Mouse (Mus musculus) MEL (cell line): ENCODE results near the gene Iqsec1. TPM values are rescaled to one million over a fixed set of nuclear protein-coding genes. Genes with fewer than 3 reads are reported as not detected.

ENCODE experiments used
- DNase-seq: peaks from one replicate; pipeline ENCODE4 v3.0.0; 2011; ENCODE audit warnings: low read depth, low spot score
- H3K27ac ChIP-seq: 2 replicates; pipeline ENCODE4 v1.5.1; 2012; ENCODE audit warnings: low read depth, mild to moderate bottlenecking, control low read depth, low read length, moderate library complexity; ENCODE audit not compliant: control insufficient read depth
- H3K27me3 ChIP-seq, 2 experiments: fragments of 150-350 bp in 1 of 2; sonication (generic) in 1 of 2; 2 replicates each; pipeline ENCODE4 v1.6.1; 2012; ENCODE audit warnings: low read length in 2 of 2, mild to moderate bottlenecking in 2 of 2, improper control_type of control experiment in 1 of 2, moderate library complexity in 1 of 2; ENCODE audit not compliant: insufficient read depth in 2 of 2, control insufficient read depth in 1 of 2
- H3K36me3 ChIP-seq, 2 experiments: 2 replicates each; pipeline ENCODE4 v1.6.1; 2012 to 2014; ENCODE audit warnings: low read length in 2 of 2, improper control_type of control experiment in 1 of 2, inconsistent platforms in 1 of 2, mild to moderate bottlenecking in 1 of 2; ENCODE audit not compliant: insufficient read depth in 2 of 2, control insufficient read depth in 1 of 2
- H3K4me1 ChIP-seq, 2 experiments: fragments of 150-350 bp in 1 of 2; sonication (generic) in 1 of 2; 2 replicates each; pipeline ENCODE4 v1.6.1; 2012; ENCODE audit warnings: low read length in 2 of 2, improper control_type of control experiment in 1 of 2, mild to moderate bottlenecking in 1 of 2; ENCODE audit not compliant: insufficient read depth in 2 of 2, control insufficient read depth in 1 of 2
- H3K4me3 ChIP-seq, 2 experiments: fragments of 150-350 bp in 1 of 2; sonication (generic) in 1 of 2; 2 replicates each; pipeline ENCODE4 v1.5.1; 2012; ENCODE audit warnings: low read depth in 2 of 2, low read length in 2 of 2, mild to moderate bottlenecking in 2 of 2, moderate library complexity in 2 of 2, control low read depth in 1 of 2, improper control_type of control experiment in 1 of 2; ENCODE audit not compliant: control insufficient read depth in 1 of 2, insufficient read depth in 1 of 2
- H3K79me2 ChIP-seq: 2 replicates; pipeline ENCODE4 v1.6.1; 2012; ENCODE audit warnings: mild to moderate bottlenecking, low read length, moderate library complexity; ENCODE audit not compliant: control insufficient read depth, poor library complexity, insufficient read depth
- H3K9ac ChIP-seq: 2 replicates; pipeline ENCODE4 v1.6.1; 2012; ENCODE audit warnings: low read depth, mild to moderate bottlenecking, control low read depth, low read length, moderate library complexity; ENCODE audit not compliant: control insufficient read depth, poor library complexity, severe bottlenecking
- H3K9me3 ChIP-seq: fragments of 150-350 bp; sonication (generic); replicated peaks from 2 replicates; pipeline ENCODE4 v1.6.1; 2012; ENCODE audit warnings: mild to moderate bottlenecking, low read length, improper control_type of control experiment, moderate library complexity; ENCODE audit not compliant: insufficient read depth
- BHLHE40 ChIP-seq: IDR thresholded peaks from 2 replicates; pipeline ENCODE4 v1.6.1; 2012; ENCODE audit warnings: low read depth, mild to moderate bottlenecking, inconsistent platforms, low read length, improper control_type of control experiment, borderline replicate concordance
- GATA1 ChIP-seq: IDR thresholded peaks from 2 replicates; pipeline ENCODE4 v1.6.1; 2011; ENCODE audit warnings: low read depth, low read length, improper control_type of control experiment
- HCFC1 ChIP-seq: IDR thresholded peaks from 2 replicates; pipeline ENCODE4 v1.6.1; 2012; ENCODE audit warnings: low read depth, mild to moderate bottlenecking, inconsistent platforms, low read length, improper control_type of control experiment, moderate library complexity
- KAT2A ChIP-seq: conservative IDR thresholded peaks from 2 replicates; pipeline ENCODE4 v1.6.1; 2012; ENCODE audit warnings: low read depth, low read length, improper control_type of control experiment, inconsistent platforms
- MAZ ChIP-seq: IDR thresholded peaks from 2 replicates; pipeline ENCODE4 v1.6.1; 2012; ENCODE audit warnings: low read depth, mild to moderate bottlenecking, inconsistent platforms, low read length, improper control_type of control experiment
- MEF2A ChIP-seq: IDR thresholded peaks from 2 replicates; pipeline ENCODE4 v1.6.1; 2014; ENCODE audit warnings: low read depth, mild to moderate bottlenecking, inconsistent platforms, low read length, improper control_type of control experiment; ENCODE audit not compliant: poor library complexity, insufficient replicate concordance, severe bottlenecking; ENCODE audit errors: extremely low read depth
- MXI1 ChIP-seq: IDR thresholded peaks from 2 replicates; pipeline ENCODE4 v1.6.1; 2011; ENCODE audit warnings: mild to moderate bottlenecking, low read depth, low read length, improper control_type of control experiment
- RCOR1 ChIP-seq: IDR thresholded peaks from 2 replicates; pipeline ENCODE4 v1.6.1; 2012; ENCODE audit warnings: low read depth, mild to moderate bottlenecking, inconsistent platforms, low read length, improper control_type of control experiment
- SIN3A ChIP-seq: IDR thresholded peaks from 2 replicates; pipeline ENCODE4 v1.6.1; 2012; ENCODE audit warnings: low read length, improper control_type of control experiment, inconsistent platforms
- USF1 ChIP-seq: IDR thresholded peaks from 2 replicates; pipeline ENCODE4 v1.6.1; 2014; ENCODE audit warnings: low read depth, mild to moderate bottlenecking, inconsistent platforms, low read length, improper control_type of control experiment, moderate library complexity
- polyA plus RNA-seq, 2 experiments: library from polyadenylated mRNA; stranded (reverse) in 1 of 2; unstranded in 1 of 2; fragments of >175 nt in 1 of 2; fragments of >200 nt in 1 of 2; gene quantifications; 2 replicates each; pipeline versions ENCODE4 v1.2.1 to v1.2.4; 2012; ENCODE audit warnings: low replicate concordance in 2 of 2, low read depth in 1 of 2; ENCODE audit not compliant: insufficient read length in 2 of 2, insufficient read depth in 1 of 2, missing spikeins in 1 of 2
- total RNA-seq: library from RNA; depleted of rRNA; stranded (reverse); fragments of 300-350 nt; gene quantifications from 2 replicates; pipeline ENCODE4 v1.2.3, GENCODE M21; 2012

The Iqsec1 gene
- total and polyA plus RNA-seq, 3 experiments = 14.8 to 73.4 (median 30.8) TPM

DNA sequence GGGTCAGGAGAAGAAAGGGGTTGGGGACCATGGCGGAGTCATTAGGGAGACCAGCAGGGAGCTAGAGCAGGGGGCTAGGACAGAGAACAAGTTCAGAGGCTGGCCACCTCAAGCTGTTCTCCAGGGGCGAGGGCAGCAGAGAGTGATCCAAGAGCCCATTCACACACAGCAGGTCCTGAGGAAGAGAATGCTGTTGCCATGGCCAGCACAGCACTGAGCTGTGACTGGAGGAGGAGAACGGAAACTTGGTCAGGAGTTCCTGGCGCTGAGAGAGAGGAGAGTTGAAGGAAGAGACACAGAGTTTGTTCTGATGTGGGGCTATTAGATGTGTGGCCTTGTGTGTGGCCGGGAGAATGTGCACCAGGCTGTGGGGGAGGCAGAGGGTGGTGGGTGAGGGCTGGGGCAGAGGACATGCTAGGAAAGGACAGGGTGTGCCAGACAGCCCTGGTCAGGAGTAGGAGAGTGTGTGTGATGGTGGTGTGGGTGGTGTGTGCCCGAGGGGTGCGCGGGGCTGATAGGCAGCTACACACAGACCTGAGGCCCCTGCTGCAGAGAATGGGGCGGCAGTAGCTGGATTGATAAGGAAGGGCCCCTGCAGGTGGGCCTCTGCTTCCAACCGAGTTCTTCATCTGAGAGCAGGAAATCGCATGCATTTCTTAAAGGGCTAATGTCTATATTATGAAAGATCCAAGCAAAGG is 365.6 kb downstream of the Iqsec1 start (continued):
- TF ChIP-seq RCOR1 (no peak; the same call in 1 of the 2 replicates), HCFC1 (no peak; the same call in 1 of the 2 replicates), KAT2A (0 out of 2 replicates have a peak, but pooled peaks have one; percentile 34), MXI1 (no peak)

DNA sequence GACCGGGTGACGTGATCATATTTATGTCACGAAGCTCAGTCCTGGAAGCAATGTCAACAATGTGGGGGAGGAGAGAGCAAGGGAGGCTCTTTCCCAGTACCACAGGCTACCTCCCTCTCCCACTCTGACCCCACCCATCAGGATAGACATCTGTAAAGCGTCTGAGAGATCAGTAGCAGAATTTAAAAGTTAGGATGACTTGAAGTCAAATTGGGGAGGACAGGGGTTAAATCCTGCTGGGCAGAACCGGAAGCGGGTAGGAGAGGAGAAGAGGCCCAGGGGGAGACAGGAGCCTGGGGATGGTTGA is 366.9 kb downstream of the Iqsec1 start:
- Histone ChIP-seq H3K27ac (peak overlapping the region; percentile 98), H3K4me1 (peaks cover 20 to 59% of the 10 kb centered on the region in 2 experiments; a peak in 3 of 4 replicates), H3K9ac (peak overlapping the region; percentile 92), H3K9me3 (no peaks in the 10 kb centered on the region), H3K4me3 (peak overlapping the region; percentile 59 to 61), H3K36me3 (peaks cover 3 to 40% of the 10 kb centered on the region in 2 experiments), H3K27me3 (no peaks in the 10 kb centered on the region), H3K79me2 (peaks cover 67% of the 10 kb centered on the region)
- TF ChIP-seq MAZ (no peak), USF1 (no peak), BHLHE40 (no peak), MEF2A (no peak)
- no peak for DNase-seq

DNA sequence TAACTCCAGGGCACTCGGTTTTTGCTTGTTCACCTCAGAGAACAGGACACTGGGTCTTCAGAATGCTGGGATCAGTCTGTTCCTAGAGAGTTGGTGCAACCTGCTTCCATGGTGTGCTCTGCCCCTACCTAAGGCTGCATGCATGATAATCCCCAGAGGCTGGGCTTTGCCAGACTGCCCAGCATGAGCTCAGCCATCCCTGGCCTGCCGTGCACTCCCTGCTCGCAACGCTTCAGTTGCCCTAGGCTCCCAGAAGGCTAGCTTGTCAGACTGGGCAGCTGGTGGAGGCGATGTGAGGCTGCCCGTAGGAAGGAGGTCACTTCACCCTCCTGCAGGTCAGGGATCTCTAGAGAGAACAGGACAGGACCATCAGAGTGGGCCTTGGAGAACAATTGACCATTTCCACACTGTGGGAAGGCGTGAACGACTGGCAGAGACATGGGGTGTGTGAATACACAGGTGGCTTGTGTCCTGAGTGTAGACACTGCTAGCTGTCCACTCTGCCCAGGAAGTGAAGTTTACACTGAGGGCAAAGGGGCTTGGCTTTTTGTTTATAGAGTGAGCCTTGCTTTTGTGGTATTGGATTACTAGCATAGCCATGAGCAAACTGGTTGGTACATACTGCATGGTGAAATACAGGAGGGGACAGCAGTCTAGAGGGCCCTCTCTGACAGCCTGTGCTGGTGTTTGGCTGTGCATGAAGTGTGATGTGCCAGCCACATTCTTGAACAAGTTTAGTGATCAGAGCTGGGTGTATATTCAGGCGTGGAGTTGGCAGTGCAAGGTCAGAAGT is 367.5 kb downstream of the Iqsec1 start:
- Histone ChIP-seq H3K4me3 (peak overlapping the region; percentile 59 to 61), H3K79me2 (peaks cover 67% of the 10 kb centered on the region), H3K36me3 (peaks cover 3 to 40% of the 10 kb centered on the region in 2 experiments), H3K9ac (peak overlapping the region; percentile 92), H3K27me3 (no peaks in the 10 kb centered on the region), H3K9me3 (no peaks in the 10 kb centered on the region), H3K27ac (peak overlapping the region; percentile 98), H3K4me1 (peaks cover 20 to 59% of the 10 kb centered on the region in 2 experiments; a peak in 3 of 4 replicates)
- TF ChIP-seq GATA1 (no peak), SIN3A (peak; percentile 53; the same call in 1 of the 2 replicates)
- DNase-seq = no peak
